Mouse (Mus musculus): Measurements from ENCODE around the gene Nodal.
"Not testable (repeated sequence)": the region's sequence is repeated elsewhere in the genome, so short reads cannot be mapped to it uniquely, and the experiment has no call there.

Gene Nodal

GRCm38 (mm10) chr10:61429043-61429442 is 11.3 kb downstream of the Nodal start:
- no peak for DNase-seq (ENCODE audit: low spot score in 2 of 2)

- peak; percentile 23 to 56 for DNase-seq (ENCODE audit: low spot score in 2 of 2)
These were observed 13.6 kb downstream of the Nodal start for GRCm38 (mm10) chr10:61431375-61431774.

- DNase-seq (ENCODE audit: low spot score in 2 of 2) = no peak
These were observed 22.5 kb downstream of the Nodal start for GRCm38 (mm10) chr10:61440202-61440800.

- DNase-seq (ENCODE audit: low spot score in 2 of 2) = no peak
These were observed 25.7 kb downstream of the Nodal start for GRCm38 (mm10) chr10:61443456-61443855.

- no peak for DNase-seq (ENCODE audit: low spot score in 2 of 2)
These were observed 26.1 kb downstream of the Nodal start for GRCm38 (mm10) chr10:61443876-61444275.

- DNase-seq (ENCODE audit: low spot score in 2 of 2) = no peak
These were observed 27.2 kb downstream of the Nodal start for GRCm38 (mm10) chr10:61445016-61445415.

GRCm38 (mm10) chr10:61447581-61448353 is 30.0 kb downstream of the Nodal start:
- DNase-seq (ENCODE audit: low spot score in 2 of 2) = no peak

- no peak for DNase-seq (ENCODE audit: low spot score in 2 of 2)
These were observed 31.1 kb downstream of the Nodal start for GRCm38 (mm10) chr10:61448834-61449233.

GRCm38 (mm10) chr10:61451463-61451930 is 33.7 kb downstream of the Nodal start:
- no peak for DNase-seq (ENCODE audit: low spot score in 2 of 2)

GRCm38 (mm10) chr10:61451931-61452617 is 34.3 kb downstream of the Nodal start:
- peak; percentile 20 to 27 for DNase-seq (ENCODE audit: low spot score in 2 of 2)

GRCm38 (mm10) chr10:61452645-61453044 is 34.9 kb downstream of the Nodal start, which contains the start of gene Eif4ebp2:
TSS of gene Eif4ebp2 (minus strand) at chr10:61452661.
- DNase-seq (ENCODE audit: low spot score in 2 of 2) = peak; percentile 89 to 96

GRCm38 (mm10) chr10:61453171-61453570 is 35.4 kb downstream of the Nodal start:
- DNase-seq (ENCODE audit: low spot score in 2 of 2) = not testable (repeated sequence)

- DNase-seq (ENCODE audit: low spot score in 2 of 2) = no peak
These were observed 39.4 kb downstream of the Nodal start for GRCm38 (mm10) chr10:61457182-61457581.

- DNase-seq (ENCODE audit: low spot score in 2 of 2) = no peak
These were observed 47.2 kb downstream of the Nodal start for GRCm38 (mm10) chr10:61465009-61465408.

GRCm38 (mm10) chr10:61466242-61466641 is 48.5 kb downstream of the Nodal start:
- DNase-seq (ENCODE audit: low spot score in 2 of 2) = no peak

GRCm38 (mm10) chr10:61466873-61467272 is 49.1 kb downstream of the Nodal start:
- DNase-seq (ENCODE audit: low spot score in 2 of 2) = no peak

- DNase-seq (ENCODE audit: low spot score in 2 of 2) = no peak
These were observed 51.1 kb downstream of the Nodal start for GRCm38 (mm10) chr10:61468900-61469299.

- DNase-seq (ENCODE audit: low spot score in 2 of 2) = no peak
These were observed 55.9 kb downstream of the Nodal start for GRCm38 (mm10) chr10:61473640-61474039.

- no peak for DNase-seq (ENCODE audit: low spot score in 2 of 2)
These were observed 56.6 kb downstream of the Nodal start for GRCm38 (mm10) chr10:61474344-61474743.
